Mouse (Mus musculus) myocyte (in vitro differentiated cells): ENCODE results near the gene Hspa1l. TPM values are rescaled to one million over a fixed set of nuclear protein-coding genes. Genes with fewer than 3 reads are reported as not detected.
"Not testable (repeated sequence)": the region's sequence is repeated elsewhere in the genome, so short reads cannot be mapped to it uniquely, and the experiment has no call there.

ENCODE experiments used
- H3K27me3 ChIP-seq: one replicate; pipeline ENCODE4 v1.6.1; 2011; ENCODE audit not compliant: control insufficient read depth, insufficient read depth, insufficient read length
- H3K36me3 ChIP-seq: one replicate; pipeline ENCODE4 v1.6.1; 2011; ENCODE audit not compliant: control insufficient read depth, insufficient read depth
- H3K4me2 ChIP-seq: one replicate; pipeline ENCODE4 v1.6.1; 2011; ENCODE audit warnings: low read depth, control low read depth
- H3K4me3 ChIP-seq: one replicate; pipeline ENCODE4 v1.5.1; 2011; ENCODE audit warnings: mild to moderate bottlenecking, control low read depth, moderate library complexity
- H3K79me2 ChIP-seq: one replicate; pipeline ENCODE4 v1.6.1; 2011; ENCODE audit not compliant: control insufficient read depth, insufficient read depth
- H3ac ChIP-seq: one replicate; pipeline ENCODE4 v1.6.1; 2011; ENCODE audit not compliant: control insufficient read depth, insufficient read length
- CEBPB ChIP-seq: IDR thresholded peaks from 2 replicates; pipeline ENCODE4 v1.6.1; 2011; ENCODE audit warnings: mild to moderate bottlenecking, moderate library complexity; ENCODE audit not compliant: poor library complexity, insufficient read depth, severe bottlenecking
- E2F4 ChIP-seq: IDR thresholded peaks from one replicate; pipeline ENCODE4 v1.6.1; 2011; ENCODE audit warnings: mild to moderate bottlenecking, control low read depth, moderate library complexity; ENCODE audit not compliant: insufficient read depth
- MAX ChIP-seq: IDR thresholded peaks from one replicate; pipeline ENCODE4 v1.6.1; 2011; ENCODE audit warnings: low read depth, mild to moderate bottlenecking, control low read depth
- MYOD1 ChIP-seq, 3 experiments: IDR thresholded peaks; one replicate each; pipeline ENCODE4 v1.6.1; 2011; ENCODE audit warnings: control low read depth in 2 of 3, low read depth in 2 of 3, mild to moderate bottlenecking in 2 of 3, moderate library complexity in 1 of 3; ENCODE audit not compliant: insufficient read length in 2 of 3, control insufficient read depth in 1 of 3
- MYOG ChIP-seq, 3 experiments: IDR thresholded peaks; one replicate each; pipeline ENCODE4 v1.6.1; 2011; ENCODE audit warnings: control low read depth in 2 of 3, low read depth in 2 of 3, mild to moderate bottlenecking in 2 of 3; ENCODE audit not compliant: insufficient read length in 2 of 3, control insufficient read depth in 1 of 3, insufficient read depth in 1 of 3
- POLR2A ChIP-seq: IDR thresholded peaks from one replicate; pipeline ENCODE4 v1.6.1; 2011; ENCODE audit warnings: low read depth, mild to moderate bottlenecking, control low read depth, moderate library complexity; ENCODE audit not compliant: insufficient read length
- POLR2AphosphoS2 ChIP-seq: IDR thresholded peaks from one replicate; pipeline ENCODE4 v1.6.1; 2011; ENCODE audit warnings: low read depth, control low read depth; ENCODE audit not compliant: insufficient read length
- REST ChIP-seq: IDR thresholded peaks from one replicate; pipeline ENCODE4 v1.6.1; 2011; ENCODE audit warnings: mild to moderate bottlenecking, control low read depth, moderate library complexity; ENCODE audit not compliant: insufficient read depth, insufficient read length
- SRF ChIP-seq: IDR thresholded peaks from one replicate; pipeline ENCODE4 v1.6.1; 2011; ENCODE audit warnings: low read depth; ENCODE audit not compliant: control insufficient read depth, insufficient read length
- TCF12 ChIP-seq: IDR thresholded peaks from one replicate; pipeline ENCODE4 v1.6.1; 2011; ENCODE audit warnings: mild to moderate bottlenecking, control low read depth; ENCODE audit not compliant: poor library complexity, insufficient read depth, severe bottlenecking
- TCF3 ChIP-seq: IDR thresholded peaks from one replicate; pipeline ENCODE4 v1.6.1; 2011; ENCODE audit warnings: low read depth, control low read depth; ENCODE audit not compliant: insufficient read length
- USF1 ChIP-seq: IDR thresholded peaks from one replicate; pipeline ENCODE4 v1.6.1; 2011; ENCODE audit warnings: low read depth, mild to moderate bottlenecking, control low read depth, moderate library complexity
- polyA plus RNA-seq: library from polyadenylated mRNA; unstranded; fragments of >200 nt; fragmentation: generic; extraction: Trizol; gene quantifications from one replicate; pipeline ENCODE4 v1.2.1, GENCODE M21; 2012; ENCODE audit warnings: missing spikeins

Hspa1l gene
- polyA plus RNA-seq, 1 experiment = 1.3 TPM

GRCm38 (mm10) chr17:34946486-34947140, 25.9 kb upstream of the Hspa1l start:
- TF ChIP-seq MAX = no peak
- TF ChIP-seq POLR2AphosphoS2 = no peak
- TF ChIP-seq CEBPB = no peak
- TF ChIP-seq USF1 = no peak
- no peak for TF ChIP-seq REST
- TF ChIP-seq MYOG (IDR thresholded peaks at IDR 0.05; ENCODE audit: control insufficient read depth in 1 of 3, insufficient read depth in 1 of 3, insufficient read length in 2 of 3, low read depth in 2 of 3) = no peak
- no peak for TF ChIP-seq SRF
- no peak for TF ChIP-seq E2F4
- TF ChIP-seq TCF3 = no peak
- no peak for TF ChIP-seq MYOD1 (IDR thresholded peaks at IDR 0.05; ENCODE audit: control insufficient read depth in 1 of 3, insufficient read length in 2 of 3, low read depth in 2 of 3)
- no peak for TF ChIP-seq POLR2A
- TF ChIP-seq TCF12 = no peak
- Histone ChIP-seq H3K4me3 (no peak overlapping the region), H3K4me2 (no peak overlapping the region), H3ac (no peak overlapping the region), H3K79me2 (peaks cover 11% of the 10 kb centered on the region), H3K27me3 (no peaks in the 10 kb centered on the region), H3K36me3 (peaks cover 14% of the 10 kb centered on the region)

DNA sequence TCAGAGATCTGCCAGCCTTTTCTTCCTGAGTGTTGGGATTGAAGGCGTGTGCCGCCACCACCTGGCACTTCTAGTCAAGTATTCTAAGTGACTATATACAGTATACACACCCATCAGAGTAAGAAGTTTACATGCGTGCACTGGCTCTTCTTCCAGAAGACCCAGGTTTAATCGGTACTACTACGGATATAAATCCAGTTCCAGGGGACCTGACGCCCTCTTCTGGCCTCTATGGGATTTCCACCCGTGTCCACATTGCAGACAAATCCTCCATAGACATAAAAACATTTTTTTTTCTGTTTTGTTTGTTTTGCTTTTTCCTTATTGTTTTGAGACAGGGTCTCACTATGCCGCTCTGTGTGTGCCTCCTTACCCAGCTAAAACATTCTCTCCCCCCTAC, 24.9 kb upstream of the Hspa1l start:
- Histone ChIP-seq H3ac (no peak overlapping the region), H3K4me2 (no peak overlapping the region), H3K27me3 (no peaks in the 10 kb centered on the region), H3K4me3 (no peak overlapping the region), H3K36me3 (peaks cover 14% of the 10 kb centered on the region), H3K79me2 (peaks cover 18% of the 10 kb centered on the region)
- TF ChIP-seq SRF (no peak), POLR2A (no peak), REST (no peak), CEBPB (no peak), E2F4 (no peak), MAX (no peak), MYOD1 (IDR thresholded peaks at IDR 0.05; ENCODE audit: control insufficient read depth in 1 of 3, insufficient read length in 2 of 3, low read depth in 2 of 3) (no peak), USF1 (no peak), MYOG (IDR thresholded peaks at IDR 0.05; ENCODE audit: control insufficient read depth in 1 of 3, insufficient read depth in 1 of 3, insufficient read length in 2 of 3, low read depth in 2 of 3) (no peak), POLR2AphosphoS2 (no peak), TCF3 (no peak), TCF12 (no peak)

DNA sequence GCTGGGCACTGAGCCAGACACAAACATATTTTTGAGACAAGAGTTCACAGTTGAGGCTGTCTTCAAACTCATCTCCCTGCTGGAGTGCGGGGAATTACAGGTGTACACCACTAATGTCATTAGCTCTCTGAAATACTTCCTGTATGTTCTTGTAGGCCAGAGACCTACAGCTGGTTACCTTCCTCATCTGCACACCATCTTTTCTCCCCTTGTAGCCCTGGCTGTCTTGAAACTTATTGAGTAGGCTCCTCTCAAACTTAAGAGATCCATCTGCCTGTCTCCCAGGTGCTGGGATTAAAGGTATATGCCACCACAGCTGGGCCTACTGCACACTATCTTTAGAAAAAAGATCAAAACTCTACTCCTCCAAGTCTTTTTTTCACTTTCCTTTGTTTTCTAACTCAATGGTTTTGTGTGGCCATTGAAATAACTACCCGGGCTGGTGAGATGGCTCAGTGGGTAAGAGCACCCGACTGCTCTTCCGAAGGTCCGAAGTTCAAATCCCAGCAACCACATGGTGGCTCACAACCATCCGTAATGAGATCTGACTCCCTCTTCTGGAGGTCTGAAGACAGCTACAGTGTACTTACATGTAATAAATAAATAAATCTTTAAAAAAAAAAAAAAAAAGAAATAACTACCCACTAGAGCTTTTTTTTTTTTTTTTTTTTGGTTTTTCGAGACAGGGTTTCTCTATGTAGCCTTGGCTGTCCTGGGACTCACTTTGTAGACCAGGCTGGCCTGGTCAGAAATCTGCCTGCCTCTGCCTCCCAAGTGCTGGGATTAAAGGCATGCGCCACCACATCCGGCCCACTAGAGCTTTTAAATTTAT, 23.6 kb upstream of the Hspa1l start:
- H3ac ChIP-seq, H3K27me3 ChIP-seq, H3K4me3 ChIP-seq, H3K4me2 ChIP-seq: not testable (repeated sequence)
- peaks cover 18% of the 10 kb centered on the region for H3K79me2 ChIP-seq
- H3K36me3 ChIP-seq = peaks cover 14% of the 10 kb centered on the region

DNA sequence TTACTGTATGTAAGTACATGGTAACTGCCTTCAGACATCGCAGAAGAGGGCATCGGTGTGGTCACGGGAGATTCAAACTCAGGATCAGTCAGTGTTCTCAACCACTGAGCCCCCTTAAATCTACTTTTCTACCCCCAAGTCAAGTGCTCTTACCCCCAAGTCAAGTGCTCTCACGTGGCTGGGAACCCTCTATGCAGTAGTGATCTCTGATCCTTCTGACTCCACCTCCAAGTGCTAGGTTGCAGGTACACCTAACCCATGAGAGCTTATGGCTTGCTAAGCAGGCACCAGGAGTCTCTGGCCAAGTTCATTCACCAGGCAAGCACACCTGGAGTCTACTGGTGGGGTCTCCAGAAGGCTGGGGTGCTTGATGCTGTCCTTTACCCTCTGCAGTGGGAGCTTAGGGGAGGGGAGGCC, 22.9 kb upstream of the Hspa1l start:
- no peak overlapping the region for H3ac ChIP-seq
- peaks cover 18% of the 10 kb centered on the region for H3K79me2 ChIP-seq
- H3K27me3 ChIP-seq = no peaks in the 10 kb centered on the region
- TF ChIP-seq POLR2A (peak; percentile 44), MAX (no peak), POLR2AphosphoS2 (peak; percentile 82)
- no peak overlapping the region for H3K4me3 ChIP-seq
- H3K4me2 ChIP-seq = no peak overlapping the region
- H3K36me3 ChIP-seq = peaks cover 14% of the 10 kb centered on the region
